Mouse (Mus musculus): ENCODE results near the gene Tor1aip1. TPM values are rescaled to one million over a fixed set of nuclear protein-coding genes. Genes with fewer than 3 reads are reported as not detected.

Tor1aip1 gene
- polyA plus RNA-seq (2012; ENCODE audit: insufficient read depth, low replicate concordance) = 18.6 and 28.8 TPM in 2 replicates

DNA sequence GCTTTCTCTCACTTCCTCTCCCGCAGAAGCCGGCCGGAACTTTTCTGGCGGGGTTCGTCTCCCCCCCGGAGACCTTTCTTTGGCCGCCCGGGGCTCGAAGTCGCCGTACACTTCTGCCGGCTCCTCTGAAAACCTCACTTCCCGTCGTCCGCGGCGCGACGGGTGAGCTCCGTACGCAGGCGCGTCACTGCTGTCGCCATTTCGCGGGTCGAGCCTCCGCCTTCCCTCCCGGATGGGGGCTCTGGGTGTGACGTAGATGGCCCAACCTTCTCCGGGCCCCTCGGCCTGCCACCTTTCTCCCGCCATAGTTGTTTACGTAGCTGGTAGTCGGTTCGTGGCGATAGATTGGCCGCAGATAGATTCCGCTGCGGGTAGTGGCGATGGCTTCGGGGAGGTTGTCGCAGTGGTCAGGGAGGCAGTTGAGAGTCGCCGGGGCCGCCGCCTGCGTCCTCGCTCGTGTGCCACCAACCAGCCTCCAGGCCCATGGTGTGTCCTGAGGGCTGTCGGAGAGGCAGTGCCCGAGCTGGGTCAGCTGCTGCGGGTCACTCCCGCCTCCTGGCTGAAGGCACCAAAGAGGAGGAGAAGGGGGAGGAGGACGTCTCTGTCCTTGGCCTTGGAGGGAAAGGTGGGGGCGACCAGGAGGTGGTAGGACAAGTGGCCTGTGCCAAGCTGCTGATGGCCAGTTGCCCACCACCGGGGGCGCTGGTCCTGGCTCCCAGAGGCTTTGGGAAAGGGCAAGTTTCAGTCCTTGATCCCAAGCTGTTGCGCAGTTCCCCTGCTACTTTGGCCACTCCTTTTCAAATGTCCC lies at the start of gene Tor1aip1:
Gene Tor1aip1, minus strand, starts transcription at position 551 of the 808 bp plus-strand sequence.
- H3K27me3 ChIP-seq (replicated peaks) = no peaks in the 10 kb centered on the region
- no peaks in the 10 kb centered on the region for H3K9me3 ChIP-seq
- peaks cover 34% of the 10 kb centered on the region for H3K4me1 ChIP-seq
- TF ChIP-seq GATA1 (IDR thresholded peaks at IDR 0.05; ENCODE audit: borderline replicate concordance, low read length) = no peak
- TF ChIP-seq FLI1 (IDR thresholded peaks at IDR 0.05; ENCODE audit: low read length) = no peak
- H3K4me3 ChIP-seq (replicated peaks) = peak within 1 kb of the TSS; percentile 100
- peaks cover 30% of the 10 kb centered on the region for H3K36me3 ChIP-seq (replicated peaks; ENCODE audit: low read length)

DNA sequence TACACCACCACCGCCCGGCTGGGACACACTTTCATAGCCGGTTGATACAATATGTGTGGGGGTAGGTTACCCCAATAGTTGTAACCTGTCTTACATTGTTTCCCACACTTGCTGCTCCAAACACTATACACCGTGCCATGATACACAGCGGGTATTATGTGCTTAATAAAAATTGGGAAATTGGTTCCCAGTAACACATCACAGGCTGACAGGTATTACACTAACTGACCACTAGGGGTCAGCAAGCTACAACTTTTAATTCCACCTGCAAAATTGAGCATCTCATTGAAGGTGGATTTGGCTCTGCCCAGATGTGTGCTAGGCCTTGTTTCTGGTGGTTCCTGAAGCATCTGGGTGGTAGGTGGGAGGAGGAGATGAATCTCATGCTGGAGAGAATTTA lies 49.5 kb upstream of the Tor1aip1 start:
- Histone ChIP-seq H3K36me3 (replicated peaks; ENCODE audit: low read length) (no peaks in the 10 kb centered on the region), H3K9me3 (no peaks in the 10 kb centered on the region), H3K4me3 (replicated peaks) (peak overlapping the region; percentile 52), H3K4me1 (peaks cover 59% of the 10 kb centered on the region), H3K27me3 (replicated peaks) (no peaks in the 10 kb centered on the region)
- TF ChIP-seq FLI1 (IDR thresholded peaks at IDR 0.05; ENCODE audit: low read length) (no peak), GATA1 (IDR thresholded peaks at IDR 0.05; ENCODE audit: borderline replicate concordance, low read length) (no peak)

DNA sequence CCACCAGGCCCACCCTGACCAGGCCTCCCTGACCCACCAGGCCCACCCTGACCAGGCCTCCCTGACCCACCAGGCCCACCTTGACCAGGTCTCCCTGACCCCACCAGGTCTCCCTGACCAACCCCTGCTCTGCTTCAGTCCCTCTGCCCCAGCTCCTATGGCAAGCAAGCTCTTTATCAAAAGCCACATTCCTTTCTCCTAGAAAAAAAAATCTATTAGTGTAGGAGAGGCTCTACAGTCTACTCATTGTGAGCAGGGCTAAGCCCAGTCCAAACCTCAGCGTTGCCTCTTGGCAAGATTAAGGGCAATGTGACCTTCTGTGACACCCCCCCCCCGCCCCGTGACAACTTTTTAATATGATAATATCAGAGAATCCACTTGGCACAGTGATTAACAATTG lies 48.3 kb upstream of the Tor1aip1 start:
- Histone ChIP-seq H3K4me3 (replicated peaks) (no peak overlapping the region), H3K27me3 (replicated peaks) (peaks cover 4% of the 10 kb centered on the region), H3K9me3 (no peaks in the 10 kb centered on the region), H3K4me1 (peaks cover 50% of the 10 kb centered on the region), H3K36me3 (replicated peaks; ENCODE audit: low read length) (no peaks in the 10 kb centered on the region)
- no peak for TF ChIP-seq GATA1 (IDR thresholded peaks at IDR 0.05; ENCODE audit: borderline replicate concordance, low read length)
- no peak for TF ChIP-seq FLI1 (IDR thresholded peaks at IDR 0.05; ENCODE audit: low read length)

DNA sequence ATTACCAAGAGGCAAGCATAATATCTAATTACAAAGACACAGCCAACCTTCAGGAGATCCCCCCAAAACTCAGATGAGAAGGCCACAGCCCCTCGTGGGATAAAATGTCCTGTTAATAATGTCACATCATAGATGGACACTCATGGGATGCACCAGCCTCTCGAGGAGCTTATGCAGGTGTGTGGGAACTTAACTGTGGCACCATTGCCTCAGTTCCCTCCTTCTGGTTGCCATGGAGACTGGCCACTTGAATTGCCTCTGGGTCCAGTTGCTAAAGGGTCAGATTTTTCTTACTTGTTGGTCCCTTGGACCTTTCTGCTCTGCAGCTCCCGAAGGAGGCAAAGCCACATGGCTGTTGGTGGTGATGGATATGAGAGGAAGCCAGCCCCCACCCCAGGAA lies 41.4 kb upstream of the Tor1aip1 start:
- peaks cover 15% of the 10 kb centered on the region for H3K27me3 ChIP-seq (replicated peaks)
- H3K4me1 ChIP-seq = peaks cover 29% of the 10 kb centered on the region
- no peaks in the 10 kb centered on the region for H3K9me3 ChIP-seq
- no peak overlapping the region for H3K4me3 ChIP-seq (replicated peaks)
- TF ChIP-seq GATA1 (IDR thresholded peaks at IDR 0.05; ENCODE audit: borderline replicate concordance, low read length) (no peak), FLI1 (IDR thresholded peaks at IDR 0.05; ENCODE audit: low read length) (no peak)
- no peaks in the 10 kb centered on the region for H3K36me3 ChIP-seq (replicated peaks; ENCODE audit: low read length)

DNA sequence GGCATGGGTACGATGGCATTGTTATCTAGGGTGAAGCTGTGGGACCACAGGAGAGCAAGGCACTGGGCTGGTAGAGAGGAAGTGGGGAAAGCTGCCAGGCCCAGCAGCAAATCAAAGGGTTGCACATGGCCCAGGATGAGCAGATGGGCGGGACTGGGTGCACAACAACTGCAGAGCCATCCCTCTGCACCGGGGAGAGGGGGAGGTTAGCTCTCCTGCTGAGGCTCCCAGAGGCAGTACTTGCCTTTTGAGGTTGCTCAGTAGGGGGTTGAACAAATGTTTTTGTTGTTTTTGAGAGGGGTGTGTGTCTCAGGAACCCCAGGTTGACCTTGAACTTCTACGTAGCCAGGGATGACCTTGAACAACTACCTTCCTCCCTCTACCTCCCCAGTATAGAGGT lies 40.2 kb upstream of the Tor1aip1 start:
- H3K36me3 ChIP-seq (replicated peaks; ENCODE audit: low read length) = no peaks in the 10 kb centered on the region
- peaks cover 26% of the 10 kb centered on the region for H3K4me1 ChIP-seq
- H3K4me3 ChIP-seq (replicated peaks) = peak overlapping the region; percentile 38
- peaks cover 15% of the 10 kb centered on the region for H3K27me3 ChIP-seq (replicated peaks)
- TF ChIP-seq FLI1 (IDR thresholded peaks at IDR 0.05; ENCODE audit: low read length) = no peak
- no peaks in the 10 kb centered on the region for H3K9me3 ChIP-seq

DNA sequence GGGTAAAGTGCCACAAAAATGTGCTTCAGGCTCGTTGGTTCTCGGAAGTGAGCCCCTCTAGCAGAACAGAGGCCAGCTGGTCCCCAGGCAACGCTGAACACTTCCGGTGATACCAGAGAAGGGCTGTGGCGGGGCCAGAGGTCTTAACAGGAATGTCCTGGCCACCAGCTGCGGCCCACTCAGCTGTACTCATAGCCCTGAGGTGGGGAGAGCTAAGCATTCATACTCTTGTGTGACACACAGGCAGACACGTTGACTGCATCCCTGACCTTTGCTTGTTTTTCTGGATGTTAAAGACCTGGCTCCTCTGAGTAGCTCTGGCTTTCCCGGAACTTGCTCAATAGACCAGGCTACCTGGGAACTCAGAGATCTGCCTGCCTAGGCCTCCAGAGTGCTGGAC lies 38.3 kb upstream of the Tor1aip1 start:
- Histone ChIP-seq H3K27me3 (replicated peaks) (peaks cover 11% of the 10 kb centered on the region), H3K4me1 (peaks cover 18% of the 10 kb centered on the region)
- no peak for TF ChIP-seq GATA1 (IDR thresholded peaks at IDR 0.05; ENCODE audit: borderline replicate concordance, low read length)
- TF ChIP-seq FLI1 (IDR thresholded peaks at IDR 0.05; ENCODE audit: low read length) = no peak

DNA sequence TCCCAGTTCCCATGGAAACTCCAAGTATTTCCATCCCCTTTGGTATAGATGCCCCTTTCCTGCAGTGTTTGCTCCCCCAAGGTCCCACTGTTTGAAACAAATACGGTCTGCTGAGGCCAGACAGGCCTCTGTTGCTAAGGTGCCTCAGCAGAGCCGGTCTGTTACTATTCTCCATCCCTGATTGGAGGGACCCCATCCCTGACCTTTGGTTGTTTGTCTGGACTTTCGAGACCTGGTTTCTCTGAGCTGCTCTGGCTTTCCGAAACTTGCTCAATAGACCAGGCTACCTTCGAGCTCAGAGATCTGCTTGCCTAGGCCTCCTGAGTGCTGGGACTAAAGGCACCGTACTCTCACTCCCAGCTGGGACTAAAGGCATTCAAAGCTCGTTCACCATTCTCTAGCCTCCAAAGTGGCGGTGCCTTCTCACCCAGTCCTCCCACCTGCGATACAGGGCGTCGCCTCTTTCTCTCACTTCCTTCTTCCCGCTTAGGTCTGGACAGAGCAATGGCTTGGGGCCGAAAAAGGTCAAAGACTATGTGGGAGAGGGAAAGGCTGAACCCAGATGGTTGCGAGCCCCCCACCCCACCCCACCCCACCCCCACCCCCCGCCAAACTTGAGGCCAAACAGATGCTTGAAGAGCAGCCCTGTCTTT lies 37.0 kb upstream of the Tor1aip1 start:
- Histone ChIP-seq H3K27me3 (replicated peaks) (peaks cover 4% of the 10 kb centered on the region), H3K9me3 (no peaks in the 10 kb centered on the region), H3K36me3 (replicated peaks; ENCODE audit: low read length) (peaks cover 8% of the 10 kb centered on the region), H3K4me1 (peaks cover 14% of the 10 kb centered on the region), H3K4me3 (replicated peaks) (no peak overlapping the region)
- TF ChIP-seq FLI1 (IDR thresholded peaks at IDR 0.05; ENCODE audit: low read length) = no peak
- TF ChIP-seq GATA1 (IDR thresholded peaks at IDR 0.05; ENCODE audit: borderline replicate concordance, low read length) = no peak

More for the DNA sequence above, 38.3 kb upstream of the Tor1aip1 start:
- Histone ChIP-seq H3K4me3 (replicated peaks) (no peak overlapping the region), H3K36me3 (replicated peaks; ENCODE audit: low read length) (no peaks in the 10 kb centered on the region), H3K9me3 (no peaks in the 10 kb centered on the region)

DNA sequence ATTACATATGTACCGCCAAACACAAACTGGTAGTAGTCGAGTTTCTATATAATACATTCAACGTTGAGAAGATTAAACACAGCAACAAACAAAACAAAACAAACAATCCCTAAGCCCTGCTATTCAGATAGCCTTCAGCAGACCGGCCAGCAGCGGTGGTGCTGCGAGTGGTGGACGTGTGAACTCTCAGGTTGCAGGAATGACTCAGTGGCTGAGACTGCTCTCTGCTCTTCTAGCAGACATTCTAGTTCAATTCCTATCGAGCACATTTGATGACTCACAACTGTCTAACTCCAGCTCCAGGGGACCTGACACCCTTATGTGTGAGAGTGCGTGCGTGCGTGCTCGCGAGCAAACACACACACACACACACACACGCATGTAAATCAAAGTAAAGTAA lies 33.8 kb upstream of the Tor1aip1 start:
- no peaks in the 10 kb centered on the region for H3K9me3 ChIP-seq
- H3K36me3 ChIP-seq (replicated peaks; ENCODE audit: low read length) = peaks cover 39% of the 10 kb centered on the region
- TF ChIP-seq GATA1 (IDR thresholded peaks at IDR 0.05; ENCODE audit: borderline replicate concordance, low read length) (no peak), FLI1 (IDR thresholded peaks at IDR 0.05; ENCODE audit: low read length) (no peak)
- H3K27me3 ChIP-seq (replicated peaks) = no peaks in the 10 kb centered on the region
- no peak overlapping the region for H3K4me3 ChIP-seq (replicated peaks)
- no peaks in the 10 kb centered on the region for H3K4me1 ChIP-seq

DNA sequence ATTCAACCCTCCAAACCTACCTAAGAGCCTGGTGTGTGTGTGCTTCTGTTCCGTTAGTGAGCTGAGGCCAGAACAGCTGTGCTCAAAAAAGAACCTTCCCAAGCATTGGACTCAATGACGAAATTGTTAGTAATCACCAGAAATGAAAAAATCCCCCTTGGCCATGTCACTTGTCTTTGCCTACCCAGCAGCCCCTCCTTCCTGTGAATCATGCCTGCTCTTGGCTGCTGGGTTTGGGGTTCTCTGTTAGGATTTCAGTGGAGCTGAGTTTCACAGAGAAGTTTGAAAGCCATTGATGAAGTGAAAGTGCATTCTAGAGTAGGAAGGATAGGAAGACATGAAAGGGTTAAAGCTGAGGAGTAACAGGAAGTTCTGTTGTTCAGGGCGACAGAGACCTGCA lies 29.9 kb upstream of the Tor1aip1 start:
- Histone ChIP-seq H3K4me3 (replicated peaks) (no peak overlapping the region), H3K9me3 (no peaks in the 10 kb centered on the region), H3K27me3 (replicated peaks) (no peaks in the 10 kb centered on the region), H3K36me3 (replicated peaks; ENCODE audit: low read length) (peaks cover 78% of the 10 kb centered on the region), H3K4me1 (no peaks in the 10 kb centered on the region)
- TF ChIP-seq FLI1 (IDR thresholded peaks at IDR 0.05; ENCODE audit: low read length) (no peak), GATA1 (IDR thresholded peaks at IDR 0.05; ENCODE audit: borderline replicate concordance, low read length) (no peak)

DNA sequence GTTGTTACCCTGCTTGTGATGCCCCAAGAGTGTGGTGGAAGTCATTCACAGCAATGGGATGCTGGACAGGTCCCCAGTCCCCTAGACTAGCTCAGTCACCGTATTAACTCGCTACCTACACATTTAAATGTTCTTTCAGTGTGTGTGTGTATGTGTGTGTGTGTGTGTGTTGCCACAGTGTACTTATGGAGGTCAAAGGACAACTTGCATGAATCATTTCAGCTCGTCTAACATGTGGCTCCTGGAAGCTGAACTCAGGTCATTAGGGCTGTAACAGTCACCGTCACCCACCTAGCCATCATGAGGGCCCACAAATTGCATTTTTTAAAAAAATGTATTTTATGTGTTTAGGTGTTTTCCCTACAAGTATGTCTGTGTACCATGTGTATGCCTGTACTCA lies 25.9 kb upstream of the Tor1aip1 start:
- Histone ChIP-seq H3K4me1 (peaks cover 2% of the 10 kb centered on the region; the same call in 1 of the 2 replicates), H3K36me3 (replicated peaks; ENCODE audit: low read length) (peaks cover 95% of the 10 kb centered on the region)
- TF ChIP-seq FLI1 (IDR thresholded peaks at IDR 0.05; ENCODE audit: low read length) = no peak
- TF ChIP-seq GATA1 (IDR thresholded peaks at IDR 0.05; ENCODE audit: borderline replicate concordance, low read length) = no peak

More for the DNA sequence above, 25.9 kb upstream of the Tor1aip1 start:
- Histone ChIP-seq H3K27me3 (replicated peaks) (no peaks in the 10 kb centered on the region), H3K4me3 (replicated peaks) (no peak overlapping the region), H3K9me3 (no peaks in the 10 kb centered on the region)

All from megakaryocyte, embryonic 14.5 days (primary cell).